Mouse (Mus musculus) myocyte (in vitro differentiated cells): Measurements from ENCODE around the gene Dgkz. TPM values are rescaled to one million over a fixed set of nuclear protein-coding genes. Genes with fewer than 3 reads are reported as not detected.

Source experiments
- H3K27me3 ChIP-seq: one replicate; pipeline ENCODE4 v1.6.1; 2011; ENCODE audit not compliant: control insufficient read depth, insufficient read depth, insufficient read length
- H3K36me3 ChIP-seq: one replicate; pipeline ENCODE4 v1.6.1; 2011; ENCODE audit not compliant: control insufficient read depth, insufficient read depth
- H3K4me2 ChIP-seq: one replicate; pipeline ENCODE4 v1.6.1; 2011; ENCODE audit warnings: low read depth, control low read depth
- H3K4me3 ChIP-seq: one replicate; pipeline ENCODE4 v1.5.1; 2011; ENCODE audit warnings: mild to moderate bottlenecking, control low read depth, moderate library complexity
- H3K79me2 ChIP-seq: one replicate; pipeline ENCODE4 v1.6.1; 2011; ENCODE audit not compliant: control insufficient read depth, insufficient read depth
- H3ac ChIP-seq: one replicate; pipeline ENCODE4 v1.6.1; 2011; ENCODE audit not compliant: control insufficient read depth, insufficient read length
- CEBPB ChIP-seq: IDR thresholded peaks from 2 replicates; pipeline ENCODE4 v1.6.1; 2011; ENCODE audit warnings: mild to moderate bottlenecking, moderate library complexity; ENCODE audit not compliant: poor library complexity, insufficient read depth, severe bottlenecking
- E2F4 ChIP-seq: IDR thresholded peaks from one replicate; pipeline ENCODE4 v1.6.1; 2011; ENCODE audit warnings: mild to moderate bottlenecking, control low read depth, moderate library complexity; ENCODE audit not compliant: insufficient read depth
- MAX ChIP-seq: IDR thresholded peaks from one replicate; pipeline ENCODE4 v1.6.1; 2011; ENCODE audit warnings: low read depth, mild to moderate bottlenecking, control low read depth
- MYOD1 ChIP-seq, 3 experiments: IDR thresholded peaks; one replicate each; pipeline ENCODE4 v1.6.1; 2011; ENCODE audit warnings: control low read depth in 2 of 3, low read depth in 2 of 3, mild to moderate bottlenecking in 2 of 3, moderate library complexity in 1 of 3; ENCODE audit not compliant: insufficient read length in 2 of 3, control insufficient read depth in 1 of 3
- MYOG ChIP-seq, 3 experiments: IDR thresholded peaks; one replicate each; pipeline ENCODE4 v1.6.1; 2011; ENCODE audit warnings: control low read depth in 2 of 3, low read depth in 2 of 3, mild to moderate bottlenecking in 2 of 3; ENCODE audit not compliant: insufficient read length in 2 of 3, control insufficient read depth in 1 of 3, insufficient read depth in 1 of 3
- POLR2A ChIP-seq: IDR thresholded peaks from one replicate; pipeline ENCODE4 v1.6.1; 2011; ENCODE audit warnings: low read depth, mild to moderate bottlenecking, control low read depth, moderate library complexity; ENCODE audit not compliant: insufficient read length
- POLR2AphosphoS2 ChIP-seq: IDR thresholded peaks from one replicate; pipeline ENCODE4 v1.6.1; 2011; ENCODE audit warnings: low read depth, control low read depth; ENCODE audit not compliant: insufficient read length
- REST ChIP-seq: IDR thresholded peaks from one replicate; pipeline ENCODE4 v1.6.1; 2011; ENCODE audit warnings: mild to moderate bottlenecking, control low read depth, moderate library complexity; ENCODE audit not compliant: insufficient read depth, insufficient read length
- SRF ChIP-seq: IDR thresholded peaks from one replicate; pipeline ENCODE4 v1.6.1; 2011; ENCODE audit warnings: low read depth; ENCODE audit not compliant: control insufficient read depth, insufficient read length
- TCF12 ChIP-seq: IDR thresholded peaks from one replicate; pipeline ENCODE4 v1.6.1; 2011; ENCODE audit warnings: mild to moderate bottlenecking, control low read depth; ENCODE audit not compliant: poor library complexity, insufficient read depth, severe bottlenecking
- TCF3 ChIP-seq: IDR thresholded peaks from one replicate; pipeline ENCODE4 v1.6.1; 2011; ENCODE audit warnings: low read depth, control low read depth; ENCODE audit not compliant: insufficient read length
- USF1 ChIP-seq: IDR thresholded peaks from one replicate; pipeline ENCODE4 v1.6.1; 2011; ENCODE audit warnings: low read depth, mild to moderate bottlenecking, control low read depth, moderate library complexity
- polyA plus RNA-seq: library from polyadenylated mRNA; unstranded; fragments of >200 nt; fragmentation: generic; extraction: Trizol; gene quantifications from one replicate; pipeline ENCODE4 v1.2.1, GENCODE M21; 2012; ENCODE audit warnings: missing spikeins

Gene Dgkz
- polyA plus RNA-seq, 1 experiment: 68.4 TPM

DNA sequence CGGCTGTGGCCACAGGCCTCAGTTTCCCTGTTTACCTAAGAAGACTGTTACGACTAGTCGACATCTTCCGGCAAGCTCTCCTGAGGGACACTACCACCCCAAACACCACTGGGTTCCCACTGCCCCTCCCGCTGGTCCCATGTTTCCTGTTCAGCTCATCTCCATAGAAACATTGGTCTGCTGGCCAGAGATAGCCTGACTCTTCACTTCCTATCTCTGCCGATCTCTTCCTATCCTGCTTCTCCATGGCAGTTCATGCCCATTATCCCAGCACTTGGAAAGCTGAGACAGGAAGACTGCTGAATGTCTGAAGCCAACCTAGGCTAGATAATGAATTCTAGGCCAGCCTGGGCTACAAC, 27.5 kb downstream of the Dgkz start:
- H3ac ChIP-seq: no peak overlapping the region
- no peak for TF ChIP-seq MYOG (IDR thresholded peaks at IDR 0.05; ENCODE audit: control insufficient read depth in 1 of 3, insufficient read depth in 1 of 3, insufficient read length in 2 of 3, low read depth in 2 of 3)
- TF ChIP-seq CEBPB: no peak
- no peak for TF ChIP-seq TCF3
- no peak for TF ChIP-seq SRF
- no peak for TF ChIP-seq USF1
- no peak for TF ChIP-seq MYOD1 (IDR thresholded peaks at IDR 0.05; ENCODE audit: control insufficient read depth in 1 of 3, insufficient read length in 2 of 3, low read depth in 2 of 3)
- TF ChIP-seq TCF12: no peak
- no peak for TF ChIP-seq MAX
- TF ChIP-seq E2F4: no peak
- no peak for TF ChIP-seq POLR2AphosphoS2
- no peak for TF ChIP-seq REST
- no peak for TF ChIP-seq POLR2A
- no peaks in the 10 kb centered on the region for H3K27me3 ChIP-seq
- H3K4me3 ChIP-seq: peak overlapping the region; percentile 19
- H3K4me2 ChIP-seq: peak overlapping the region; percentile 73
- H3K36me3 ChIP-seq: peaks cover 4% of the 10 kb centered on the region
- H3K79me2 ChIP-seq: peaks cover 27% of the 10 kb centered on the region

DNA sequence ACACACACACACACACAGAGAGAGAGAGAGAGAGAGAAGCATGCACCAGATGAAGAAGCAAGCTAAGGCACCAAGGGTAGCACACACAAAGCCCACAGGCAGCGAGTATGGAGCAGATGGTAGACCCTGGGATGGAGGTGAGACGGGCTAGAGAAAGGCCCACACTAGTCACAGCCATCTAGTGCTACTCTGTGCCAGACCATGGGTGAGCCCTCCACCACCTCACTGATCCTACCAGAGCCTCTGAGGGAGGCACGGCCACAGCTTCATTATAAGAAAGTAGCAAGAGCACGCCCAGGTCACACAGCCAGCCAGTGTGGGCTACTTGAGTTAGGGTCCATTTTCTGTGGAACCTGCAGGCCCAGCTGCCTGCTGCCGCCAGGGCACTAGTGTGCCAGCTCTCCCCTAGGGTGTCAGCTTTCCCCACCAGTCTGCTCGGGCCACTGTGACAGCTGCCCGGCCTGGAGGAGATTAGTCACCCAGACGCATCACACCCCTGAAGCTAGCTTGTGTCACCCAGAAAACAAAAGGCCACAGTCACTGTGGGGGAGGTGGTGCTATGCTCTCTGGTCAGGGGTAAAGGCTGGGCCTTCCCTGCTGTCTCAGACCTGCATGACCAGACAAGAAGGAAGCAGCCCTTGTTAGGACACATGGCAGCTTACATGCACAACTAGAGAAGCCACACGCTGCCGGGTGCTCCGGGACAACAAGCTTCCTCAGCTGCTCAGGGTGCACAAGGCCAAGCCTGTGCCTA, 28.1 kb downstream of the Dgkz start:
- H3K4me3 ChIP-seq: peak overlapping the region; percentile 19
- no peak overlapping the region for H3ac ChIP-seq
- peaks cover 4% of the 10 kb centered on the region for H3K36me3 ChIP-seq
- H3K79me2 ChIP-seq: peaks cover 26% of the 10 kb centered on the region
- H3K27me3 ChIP-seq: no peaks in the 10 kb centered on the region
- peak overlapping the region; percentile 73 for H3K4me2 ChIP-seq
- TF ChIP-seq E2F4 (no peak), USF1 (no peak), MYOD1 (IDR thresholded peaks at IDR 0.05; ENCODE audit: control insufficient read depth in 1 of 3, insufficient read length in 2 of 3, low read depth in 2 of 3) (peak; percentile 79 to 97 (median 97)), CEBPB (no peak), REST (no peak), SRF (peak; percentile 69), TCF12 (peak; percentile 91), TCF3 (peak; percentile 81), POLR2A (peak; percentile 63), POLR2AphosphoS2 (peak; percentile 69), MAX (no peak), MYOG (IDR thresholded peaks at IDR 0.05; ENCODE audit: control insufficient read depth in 1 of 3, insufficient read depth in 1 of 3, insufficient read length in 2 of 3, low read depth in 2 of 3) (peak; percentile 95 to 99 (median 98))

DNA sequence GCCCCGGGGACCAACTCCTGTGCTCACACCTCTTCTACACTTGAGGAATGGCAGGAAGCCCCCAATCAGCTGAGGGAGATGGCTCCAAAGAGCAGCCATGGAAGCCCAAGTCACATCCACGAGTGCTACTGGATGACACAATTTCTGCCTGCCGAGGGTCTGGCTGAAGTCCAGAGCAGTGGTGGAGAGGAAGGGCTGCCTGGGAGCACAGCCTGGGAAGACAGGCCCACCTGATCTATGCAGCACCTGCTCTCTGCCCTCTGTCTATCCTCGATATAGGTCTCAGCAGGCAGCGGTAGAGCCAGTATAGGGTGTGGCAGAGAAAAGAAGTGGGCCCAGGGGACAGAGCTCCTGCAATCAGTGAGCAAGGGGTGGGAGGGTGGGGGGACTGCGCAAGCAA, 28.8 kb downstream of the Dgkz start:
- Histone ChIP-seq H3K36me3 (peaks cover 4% of the 10 kb centered on the region), H3ac (no peak overlapping the region), H3K27me3 (no peaks in the 10 kb centered on the region), H3K4me3 (peak overlapping the region; percentile 19), H3K79me2 (peaks cover 18% of the 10 kb centered on the region), H3K4me2 (peak overlapping the region; percentile 73)
- no peak for TF ChIP-seq TCF3
- TF ChIP-seq SRF: no peak
- TF ChIP-seq POLR2AphosphoS2: no peak
- no peak for TF ChIP-seq REST
- TF ChIP-seq TCF12: no peak
- no peak for TF ChIP-seq POLR2A
- TF ChIP-seq CEBPB: no peak
- no peak for TF ChIP-seq MAX
- no peak for TF ChIP-seq USF1
- TF ChIP-seq MYOG (IDR thresholded peaks at IDR 0.05; ENCODE audit: control insufficient read depth in 1 of 3, insufficient read depth in 1 of 3, insufficient read length in 2 of 3, low read depth in 2 of 3): peak in 1 of 3 experiments; percentile 77
- peak in 2 of 3 experiments; percentile 47 to 82 for TF ChIP-seq MYOD1 (IDR thresholded peaks at IDR 0.05; ENCODE audit: control insufficient read depth in 1 of 3, insufficient read length in 2 of 3, low read depth in 2 of 3)
- no peak for TF ChIP-seq E2F4

DNA sequence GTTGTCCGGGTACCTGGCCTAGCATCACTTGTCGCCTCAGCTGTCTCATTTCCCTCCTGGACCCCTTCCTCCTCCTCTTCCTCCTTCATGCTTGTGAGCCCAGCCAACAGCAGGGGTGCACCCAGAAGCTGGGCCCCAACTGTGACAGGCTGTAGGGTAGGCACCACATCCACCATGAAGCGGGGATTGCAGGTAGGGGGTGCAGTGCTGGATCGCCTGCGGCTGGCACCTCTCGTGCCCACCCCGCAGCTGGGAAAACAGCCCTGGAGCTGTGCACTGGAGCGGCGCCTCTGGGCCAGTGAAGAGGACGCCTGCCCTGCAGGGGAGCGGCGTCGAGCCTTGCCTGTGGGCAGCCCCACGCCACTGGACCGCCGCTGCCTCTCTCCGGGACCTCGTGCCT, 30.2 kb downstream of the Dgkz start, which contains the start of gene Gm9821:
Gene Gm9821, plus strand, starts transcription at position 221 of the 400 bp plus-strand sequence.
- Histone ChIP-seq H3K4me3 (no peak within 1 kb of the TSS), H3K36me3 (peaks cover 4% of the 10 kb centered on the region), H3K4me2 (peak within 1 kb of the TSS; percentile 73), H3K79me2 (peaks cover 16% of the 10 kb centered on the region), H3K27me3 (no peaks in the 10 kb centered on the region), H3ac (no peak within 1 kb of the TSS)
- TF ChIP-seq POLR2A (no peak), REST (no peak), TCF3 (no peak), MAX (no peak), SRF (no peak), E2F4 (no peak), CEBPB (no peak), TCF12 (no peak), POLR2AphosphoS2 (no peak), MYOD1 (IDR thresholded peaks at IDR 0.05; ENCODE audit: control insufficient read depth in 1 of 3, insufficient read length in 2 of 3, low read depth in 2 of 3) (no peak), MYOG (IDR thresholded peaks at IDR 0.05; ENCODE audit: control insufficient read depth in 1 of 3, insufficient read depth in 1 of 3, insufficient read length in 2 of 3, low read depth in 2 of 3) (no peak), USF1 (no peak)
